Mouse (Mus musculus) WW6 (cell line): ENCODE results near the gene Ang2.
"Not testable (repeated sequence)": the region's sequence is repeated elsewhere in the genome, so short reads cannot be mapped to it uniquely, and the experiment has no call there.

Source experiments
- DNase-seq: peaks from one replicate; pipeline ENCODE4 v3.0.0-alpha.2; 2013; ENCODE audit warnings: low read depth, low spot score

Gene Ang2

DNA sequence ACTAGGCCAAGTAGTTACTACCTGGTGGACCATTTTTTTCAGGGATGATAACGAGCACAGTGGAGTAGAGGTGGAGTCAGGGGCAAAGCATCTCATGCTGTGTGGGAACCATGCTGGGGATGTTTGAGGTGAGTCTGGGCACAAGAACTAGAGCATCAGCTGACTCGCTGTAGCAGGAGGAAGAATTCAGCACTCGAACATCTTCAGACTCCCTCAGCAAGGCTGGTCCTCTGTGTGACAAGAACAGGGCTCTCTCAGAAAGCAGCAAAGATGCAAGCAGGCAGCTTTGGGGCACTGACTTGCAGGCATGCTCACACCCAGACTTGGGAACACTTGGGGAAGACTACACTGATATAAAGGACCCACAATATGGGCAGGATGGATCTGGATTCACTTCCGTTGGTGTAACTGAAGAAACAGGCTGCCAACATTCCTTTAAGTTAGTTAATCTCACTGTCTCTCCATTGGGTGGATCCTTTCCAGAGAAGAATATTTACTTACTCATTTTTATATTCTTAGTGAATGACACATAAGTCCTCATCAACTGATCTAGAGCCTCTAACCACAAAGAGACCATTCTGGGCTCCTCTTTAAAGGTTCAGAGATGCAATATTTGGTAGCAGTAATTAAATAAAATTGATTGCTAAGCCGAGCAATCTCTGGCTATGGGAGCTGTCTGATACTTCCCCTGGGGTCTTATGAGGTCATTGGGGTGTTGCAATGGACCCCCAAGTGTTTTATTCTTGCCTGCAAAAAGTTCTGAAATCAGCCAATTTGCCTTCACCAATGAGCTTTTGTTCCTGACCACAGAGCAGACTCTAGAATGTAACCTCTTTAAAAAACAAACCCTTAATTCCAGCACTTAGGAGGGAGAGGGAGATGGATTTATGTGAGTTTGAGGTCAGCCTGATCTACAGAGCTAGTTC is at the start of gene Ang2:
TSS of gene Ang2 (minus strand) at position 51 of the 926 bp plus-strand sequence.
- no peak for DNase-seq

GRCm38 (mm10) chr14:51247736-51248135 is 48.8 kb upstream of the Ang2 start:
- DNase-seq, result no peak

GRCm38 (mm10) chr14:51240899-51241298 is 42.0 kb upstream of the Ang2 start:
- no peak for DNase-seq

- DNase-seq, result not testable (repeated sequence)
Observed at GRCm38 (mm10) chr14:51237488-51237887, 38.5 kb upstream of the Ang2 start.

DNA sequence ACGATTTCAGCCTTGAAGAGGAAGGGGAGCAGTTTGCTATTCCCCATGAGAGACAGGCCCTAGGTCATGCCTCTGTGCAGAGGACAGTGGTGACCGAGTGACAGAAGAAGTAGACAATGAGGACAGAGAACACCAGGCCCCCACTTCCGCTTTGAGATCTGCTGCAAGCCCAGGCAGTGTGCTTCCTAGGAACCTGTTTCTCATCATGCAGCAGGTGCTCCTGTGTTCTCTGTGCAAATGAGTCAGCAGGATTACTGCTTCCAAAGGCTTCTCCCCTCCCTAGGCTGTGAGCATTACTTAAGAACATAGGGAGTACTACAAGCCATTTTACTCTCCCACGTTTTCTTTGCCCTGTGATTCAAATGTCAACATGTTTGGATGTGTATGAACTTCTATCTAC is 30.7 kb upstream of the Ang2 start:
- not testable (repeated sequence) for DNase-seq

DNA sequence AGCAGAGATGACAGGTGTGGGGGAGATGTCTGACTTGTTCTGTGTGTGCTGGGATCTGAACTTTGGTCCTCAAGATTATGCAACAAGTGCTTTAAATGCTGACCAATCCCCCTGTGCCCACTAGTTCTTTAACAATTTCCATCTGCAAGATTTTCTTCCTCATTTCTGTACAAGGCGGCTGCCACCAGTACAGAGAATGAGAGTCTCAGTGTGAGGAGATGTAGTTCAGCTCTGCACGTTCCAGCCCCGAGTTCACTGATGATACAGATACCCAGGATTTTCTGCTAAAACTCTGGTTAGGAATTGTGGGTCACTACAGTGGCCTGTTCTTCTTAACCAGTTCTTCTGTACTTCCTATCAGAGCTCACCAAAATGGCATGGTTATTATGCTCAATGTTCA is 21.1 kb upstream of the Ang2 start:
- not testable (repeated sequence) for DNase-seq

- no peak for DNase-seq
Observed at GRCm38 (mm10) chr14:51203115-51203514, 4.2 kb upstream of the Ang2 start, which contains the start of gene Ear14. Gene Ear14 (plus strand): TSS chr14:51203391.

DNA sequence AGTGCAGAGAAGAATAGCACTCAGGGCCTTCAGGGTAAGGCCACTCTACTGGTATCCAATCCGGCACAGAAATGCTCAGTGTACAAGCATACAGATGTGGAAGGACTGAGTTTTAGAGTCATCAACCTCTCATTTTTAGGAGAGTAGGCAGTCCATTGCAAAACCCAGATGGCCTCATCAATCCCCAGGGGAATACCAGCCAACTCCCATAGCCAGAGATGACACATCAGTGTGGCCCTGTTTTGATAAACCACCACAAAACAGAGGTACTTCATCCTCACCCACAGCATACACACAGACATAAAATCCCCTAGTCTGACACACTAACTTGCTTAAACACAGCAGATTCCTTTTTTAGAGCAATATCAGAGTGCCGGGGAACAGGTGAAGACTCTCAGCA is 1.5 kb upstream of the Ang2 start:
- DNase-seq, result no peak

GRCm38 (mm10) chr14:51200054-51200453 is 1.1 kb upstream of the Ang2 start:
- no peak for DNase-seq

DNA sequence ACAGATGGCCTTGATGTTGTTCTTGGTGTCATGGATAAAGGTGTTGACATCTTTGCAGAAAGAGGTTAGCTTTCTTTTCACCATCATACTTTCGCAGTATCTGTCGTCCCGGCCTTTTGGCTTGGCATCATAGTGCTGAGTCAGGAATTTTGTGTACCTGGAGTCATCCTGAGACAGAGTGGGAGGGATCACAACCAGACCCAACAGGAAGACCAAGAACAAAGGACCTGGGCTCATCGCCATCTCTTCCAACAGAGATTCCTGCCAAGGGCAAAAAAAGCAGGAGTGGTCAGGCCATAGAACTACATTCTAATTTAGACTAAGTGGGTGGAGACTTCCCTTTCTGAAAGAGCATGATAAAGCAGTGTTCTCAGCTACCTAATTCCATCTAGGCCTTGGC is 3.3 kb downstream of the Ang2 start:
- peak; percentile 26 for DNase-seq

- not testable (repeated sequence) for DNase-seq
Observed at GRCm38 (mm10) chr14:51181051-51181450, 17.9 kb downstream of the Ang2 start.

DNA sequence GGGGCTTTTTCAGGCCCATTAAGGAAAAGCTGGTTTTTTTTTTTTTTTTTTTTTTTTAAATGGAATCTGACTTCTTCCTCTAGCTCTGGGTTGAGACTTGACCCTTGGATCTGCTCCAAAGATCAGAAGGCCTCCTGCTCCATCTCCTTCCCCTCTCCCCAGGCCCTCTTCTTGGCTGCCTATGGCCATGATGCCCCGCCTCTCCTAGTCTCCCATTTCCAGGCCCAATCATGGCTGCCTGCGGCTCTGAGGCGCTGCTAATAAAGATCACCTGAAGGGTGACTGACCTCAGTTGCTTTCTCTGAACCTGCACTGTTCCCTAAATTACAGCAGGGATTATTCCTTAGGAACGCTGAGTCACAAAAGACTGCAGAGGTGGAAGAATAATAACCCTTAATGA is 25.1 kb downstream of the Ang2 start:
- DNase-seq, result no peak

- not testable (repeated sequence) for DNase-seq
Observed at GRCm38 (mm10) chr14:51172947-51173346, 26.0 kb downstream of the Ang2 start.

DNA sequence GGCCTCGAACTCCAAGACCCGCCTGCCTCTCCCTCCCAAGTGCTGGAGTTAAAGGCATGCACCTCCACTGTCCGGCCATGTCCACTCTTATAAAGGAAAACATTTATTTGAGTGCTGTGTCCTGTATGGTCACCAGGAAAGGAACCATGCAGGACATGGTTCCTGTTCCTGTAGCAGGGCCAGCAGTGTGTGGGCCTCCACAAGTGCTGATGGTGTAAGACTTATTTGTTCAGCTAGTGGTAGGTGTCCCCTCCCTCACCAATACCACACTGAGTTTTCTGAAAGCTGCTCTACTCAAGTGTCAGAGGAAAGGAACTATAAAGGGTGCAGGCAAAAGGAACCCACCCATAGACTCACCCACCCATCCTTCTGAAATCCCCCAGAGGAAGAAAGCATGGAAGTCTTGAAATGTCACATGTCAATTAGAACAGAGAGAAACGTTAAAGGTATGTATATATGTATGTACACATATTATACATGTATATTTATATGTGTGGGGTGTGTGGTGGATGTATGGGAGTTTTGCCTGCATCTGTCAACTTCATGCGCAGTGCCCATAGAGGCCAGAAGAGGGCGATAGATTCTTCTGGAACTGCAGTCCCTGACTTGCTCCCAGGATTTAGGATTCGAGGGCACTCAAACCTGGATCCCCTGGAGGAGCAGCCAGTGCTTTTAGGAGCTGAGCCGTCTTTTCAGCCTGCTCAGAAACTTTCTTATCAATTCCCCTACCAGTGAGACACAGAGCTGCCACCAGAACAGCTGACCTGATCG is 26.7 kb downstream of the Ang2 start:
- DNase-seq, result peak; percentile 22

- DNase-seq, result no peak
Observed at GRCm38 (mm10) chr14:51166068-51166467, 32.9 kb downstream of the Ang2 start.

GRCm38 (mm10) chr14:51165435-51165834 is 33.5 kb downstream of the Ang2 start:
- DNase-seq, result no peak

DNA sequence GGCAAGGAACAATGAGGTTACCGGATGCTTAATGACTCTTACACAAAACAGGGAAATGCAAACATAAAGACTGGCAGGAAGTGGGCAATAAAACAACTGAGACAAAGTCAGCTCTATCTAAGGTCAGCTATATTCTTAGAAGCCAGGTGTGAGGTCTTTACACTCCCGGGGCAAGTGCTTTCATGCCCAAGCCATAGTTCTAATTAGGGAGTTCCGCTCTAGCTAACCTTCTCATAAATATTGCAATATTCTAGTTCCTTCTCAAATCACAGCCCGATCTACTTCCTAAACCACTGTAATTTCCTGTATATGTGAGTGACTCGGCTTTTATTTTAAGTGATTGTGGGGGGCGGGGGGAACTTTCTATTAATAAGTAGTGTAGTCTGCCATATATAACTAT is 35.6 kb downstream of the Ang2 start:
- not testable (repeated sequence) for DNase-seq

DNA sequence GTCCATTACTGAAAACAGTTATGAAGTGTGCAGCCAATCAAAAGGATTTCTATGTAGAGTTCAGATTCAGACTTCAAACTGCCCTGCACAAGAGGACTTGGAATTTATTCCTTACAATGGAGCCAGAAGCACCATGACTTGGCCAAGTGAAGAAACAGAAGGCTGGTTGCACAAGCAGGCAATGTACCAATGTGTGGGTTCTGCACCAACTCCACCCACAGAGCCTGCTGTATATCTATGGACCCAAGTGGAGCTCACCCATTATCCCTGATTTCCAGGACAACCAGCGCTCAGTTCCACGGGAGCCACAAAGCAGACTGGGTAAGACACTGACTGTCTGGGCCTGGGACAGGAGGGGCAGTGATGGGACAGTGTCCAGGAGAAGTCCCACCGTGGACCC is 37.0 kb downstream of the Ang2 start, which contains the start of gene Rnase2b:
TSS of gene Rnase2b (plus strand) at position 285 of the 400 bp plus-strand sequence.
- DNase-seq, result not testable (repeated sequence)

- DNase-seq, result no peak
Observed at GRCm38 (mm10) chr14:51157072-51157471, 41.9 kb downstream of the Ang2 start.

DNA sequence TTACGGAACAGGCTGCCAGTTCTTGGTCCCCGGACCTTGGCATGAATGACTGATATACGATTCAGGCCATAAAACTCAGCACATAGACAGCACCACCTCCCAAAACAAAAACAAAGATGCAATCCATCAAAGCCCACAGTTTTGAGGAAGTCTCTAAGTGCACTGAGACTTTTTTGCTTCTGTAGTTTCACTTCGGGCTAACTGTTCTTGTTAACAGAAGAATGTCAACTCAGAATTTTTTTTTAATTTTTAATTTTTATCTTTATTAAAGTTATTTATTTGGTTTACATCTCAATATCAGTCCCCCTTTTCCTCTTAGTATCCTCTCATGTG is 42.2 kb downstream of the Ang2 start:
- no peak for DNase-seq

DNA sequence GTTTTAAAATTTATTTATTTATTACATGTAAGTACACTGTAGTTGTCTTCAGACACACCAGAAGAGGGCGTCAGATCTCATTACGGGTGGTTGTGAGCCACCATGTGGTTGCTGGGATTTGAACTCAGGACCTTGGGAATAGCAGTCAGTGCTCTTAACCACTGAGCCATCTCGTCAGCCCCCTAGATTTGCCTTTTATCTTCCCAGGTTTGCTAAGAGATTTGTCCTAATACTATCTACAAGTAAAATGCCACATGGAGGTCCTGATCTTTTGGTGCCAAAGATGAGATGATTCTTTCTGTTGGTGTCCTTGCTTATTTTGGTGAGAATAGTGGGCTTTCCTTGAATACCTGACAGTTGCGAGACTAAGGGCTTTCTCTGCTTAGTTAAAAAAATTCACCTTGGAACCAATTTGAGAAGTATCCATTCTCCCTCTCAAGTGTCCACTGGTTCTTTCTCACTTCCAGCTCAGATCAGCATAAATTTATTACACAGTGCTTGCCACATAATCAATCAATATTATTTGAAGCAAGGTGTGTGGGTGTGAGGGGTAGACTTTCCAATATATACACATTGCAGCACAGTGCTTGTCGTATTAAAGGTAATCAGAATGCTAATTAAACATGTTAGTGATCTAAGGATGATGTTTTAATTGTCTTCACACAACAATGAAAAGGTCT is 42.8 kb downstream of the Ang2 start:
- no peak for DNase-seq
